Mouse (Mus musculus): ENCODE data around the gene Kcns1. TPM values are rescaled to one million over a fixed set of nuclear protein-coding genes. Genes with fewer than 3 reads are reported as not detected.

Gene Kcns1
- polyA plus RNA-seq, 1 experiment from 2014 or later, result not detected

GRCm38 (mm10) chr2:164164941-164165340 is 6.0 kb downstream of the Kcns1 start:
- WGBS, result 92% methylated on average over 5 of the region's 5 CpGs
- Histone ChIP-seq H3K36me3 (no peaks in the 10 kb centered on the region), H3K4me1 (peaks cover 22% of the 10 kb centered on the region), H3K4me3 (no peak overlapping the region), H3K27ac (replicated peaks) (no peak overlapping the region), H3K27me3 (ENCODE audit: low read depth, poor library complexity, severe bottlenecking) (peaks cover 57% of the 10 kb centered on the region), H3K9me3 (replicated peaks) (no peaks in the 10 kb centered on the region)
- DNase-seq (ENCODE audit: low spot score), result no peak

- Histone ChIP-seq H3K4me1 (peaks cover 8% of the 10 kb centered on the region), H3K9me3 (replicated peaks) (no peaks in the 10 kb centered on the region), H3K36me3 (0 out of 2 replicates have a peak, but pooled peaks cover 9% of the 10 kb centered on the region), H3K27ac (replicated peaks) (no peak overlapping the region), H3K27me3 (ENCODE audit: low read depth, poor library complexity, severe bottlenecking) (peaks cover 24% of the 10 kb centered on the region), H3K4me3 (no peak overlapping the region)
- DNase-seq (ENCODE audit: low spot score), result no peak
- 85% methylated on average over 11 of the region's 11 CpGs for WGBS
These were observed 9.3 kb downstream of the Kcns1 start for GRCm38 (mm10) chr2:164161515-164162055.

- Histone ChIP-seq H3K27ac (replicated peaks) (no peak overlapping the region), H3K4me1 (peaks cover 8% of the 10 kb centered on the region), H3K36me3 (peaks cover 24% of the 10 kb centered on the region), H3K27me3 (ENCODE audit: low read depth, poor library complexity, severe bottlenecking) (no peaks in the 10 kb centered on the region), H3K4me3 (no peak overlapping the region), H3K9me3 (replicated peaks) (no peaks in the 10 kb centered on the region)
- WGBS, result 88% methylated on average over 2 of the region's 2 CpGs
- no peak for DNase-seq (ENCODE audit: low spot score)
These were observed 12.1 kb downstream of the Kcns1 start for GRCm38 (mm10) chr2:164158838-164159237.

- H3K27me3 ChIP-seq (ENCODE audit: low read depth, poor library complexity, severe bottlenecking), result no peaks in the 10 kb centered on the region
- H3K4me1 ChIP-seq, result no peaks in the 10 kb centered on the region
- DNase-seq (ENCODE audit: low spot score), result no peak
- H3K4me3 ChIP-seq, result no peak overlapping the region
- H3K36me3 ChIP-seq, result peaks cover 49% of the 10 kb centered on the region
- WGBS, result 85% methylated on average over 7 of the region's 7 CpGs
- H3K9me3 ChIP-seq (replicated peaks), result no peaks in the 10 kb centered on the region
- H3K27ac ChIP-seq (replicated peaks), result no peak overlapping the region
These were observed 14.8 kb downstream of the Kcns1 start for GRCm38 (mm10) chr2:164156158-164156557.

GRCm38 (mm10) chr2:164154007-164154406 is 16.9 kb downstream of the Kcns1 start:
- no peaks in the 10 kb centered on the region for H3K27me3 ChIP-seq (ENCODE audit: low read depth, poor library complexity, severe bottlenecking)
- DNase-seq (ENCODE audit: low spot score), result no peak
- H3K36me3 ChIP-seq, result peaks cover 54% of the 10 kb centered on the region
- WGBS, result 92% methylated on average over 10 of the region's 10 CpGs
- H3K27ac ChIP-seq (replicated peaks), result no peak overlapping the region
- no peaks in the 10 kb centered on the region for H3K9me3 ChIP-seq (replicated peaks)
- 0 out of 2 replicates have a peak, but pooled peaks cover 4% of the 10 kb centered on the region for H3K4me1 ChIP-seq
- H3K4me3 ChIP-seq, result no peak overlapping the region

GRCm38 (mm10) chr2:164152341-164152740 is 18.6 kb downstream of the Kcns1 start:
- DNase-seq (ENCODE audit: low spot score), result no peak
- Histone ChIP-seq H3K27ac (replicated peaks) (no peak overlapping the region), H3K4me3 (no peak overlapping the region), H3K4me1 (0 out of 2 replicates have a peak, but pooled peaks cover 5% of the 10 kb centered on the region), H3K36me3 (peaks cover 56% of the 10 kb centered on the region), H3K27me3 (ENCODE audit: low read depth, poor library complexity, severe bottlenecking) (no peaks in the 10 kb centered on the region), H3K9me3 (replicated peaks) (no peaks in the 10 kb centered on the region)
- 92% methylated on average over 11 of the region's 11 CpGs for WGBS

GRCm38 (mm10) chr2:164150086-164150760 is 20.7 kb downstream of the Kcns1 start:
- peaks cover 52% of the 10 kb centered on the region for H3K36me3 ChIP-seq

GRCm38 (mm10) chr2:164146556-164146955 is 24.4 kb downstream of the Kcns1 start:
- Histone ChIP-seq H3K4me1 (peaks cover 8% of the 10 kb centered on the region; the same call in 1 of the 2 replicates), H3K9me3 (replicated peaks) (no peaks in the 10 kb centered on the region), H3K27ac (replicated peaks) (no peak overlapping the region), H3K36me3 (peaks cover 19% of the 10 kb centered on the region), H3K4me3 (no peak overlapping the region), H3K27me3 (ENCODE audit: low read depth, poor library complexity, severe bottlenecking) (no peaks in the 10 kb centered on the region)
- DNase-seq (ENCODE audit: low spot score), result no peak
- WGBS, result 94% methylated on average over 12 of the region's 12 CpGs

More at GRCm38 (mm10) chr2:164150086-164150760, 20.7 kb downstream of the Kcns1 start:
- 58% methylated on average over 14 of the region's 14 CpGs for WGBS
- H3K27ac ChIP-seq (replicated peaks), result no peak overlapping the region; the same call in 1 of the 2 replicates
- no peak for DNase-seq (ENCODE audit: low spot score)
- no peaks in the 10 kb centered on the region for H3K9me3 ChIP-seq (replicated peaks)
- no peaks in the 10 kb centered on the region for H3K27me3 ChIP-seq (ENCODE audit: low read depth, poor library complexity, severe bottlenecking)
- H3K4me1 ChIP-seq, result 0 out of 2 replicates have a peak, but pooled peaks cover 5% of the 10 kb centered on the region
- H3K4me3 ChIP-seq, result no peak overlapping the region

GRCm38 (mm10) chr2:164144541-164144940 is 26.4 kb downstream of the Kcns1 start:
- WGBS, result 87% methylated on average over 10 of the region's 10 CpGs
- Histone ChIP-seq H3K27me3 (ENCODE audit: low read depth, poor library complexity, severe bottlenecking) (no peaks in the 10 kb centered on the region), H3K9me3 (replicated peaks) (no peaks in the 10 kb centered on the region), H3K4me1 (peaks cover 8% of the 10 kb centered on the region; the same call in 1 of the 2 replicates), H3K27ac (replicated peaks) (no peak overlapping the region), H3K4me3 (no peak overlapping the region), H3K36me3 (peaks cover 19% of the 10 kb centered on the region)
- DNase-seq (ENCODE audit: low spot score), result no peak

GRCm38 (mm10) chr2:164144025-164144424 is 26.9 kb downstream of the Kcns1 start:
- 78% methylated on average over 6 of the region's 6 CpGs for WGBS
- peaks cover 19% of the 10 kb centered on the region for H3K36me3 ChIP-seq
- no peak overlapping the region for H3K4me3 ChIP-seq
- no peak overlapping the region for H3K27ac ChIP-seq (replicated peaks)
- H3K27me3 ChIP-seq (ENCODE audit: low read depth, poor library complexity, severe bottlenecking), result no peaks in the 10 kb centered on the region
- no peaks in the 10 kb centered on the region for H3K9me3 ChIP-seq (replicated peaks)
- no peak for DNase-seq (ENCODE audit: low spot score)
- peaks cover 5% of the 10 kb centered on the region; the same call in 1 of the 2 replicates for H3K4me1 ChIP-seq

GRCm38 (mm10) chr2:164142021-164142420 is 28.9 kb downstream of the Kcns1 start:
- no peak for DNase-seq (ENCODE audit: low spot score)
- H3K27me3 ChIP-seq (ENCODE audit: low read depth, poor library complexity, severe bottlenecking), result no peaks in the 10 kb centered on the region
- H3K36me3 ChIP-seq, result peaks cover 17% of the 10 kb centered on the region
- 83% methylated on average over 10 of the region's 10 CpGs for WGBS
- H3K4me3 ChIP-seq, result no peak overlapping the region
- peaks cover 3% of the 10 kb centered on the region; the same call in 1 of the 2 replicates for H3K4me1 ChIP-seq
- no peaks in the 10 kb centered on the region for H3K9me3 ChIP-seq (replicated peaks)
- H3K27ac ChIP-seq (replicated peaks), result no peak overlapping the region

- H3K9me3 ChIP-seq (replicated peaks), result no peaks in the 10 kb centered on the region
- H3K4me1 ChIP-seq, result 0 out of 2 replicates have a peak, but pooled peaks cover 9% of the 10 kb centered on the region
- H3K36me3 ChIP-seq, result peaks cover 15% of the 10 kb centered on the region
- WGBS, result 78% methylated on average over 6 of the region's 6 CpGs
- no peak for DNase-seq (ENCODE audit: low spot score)
- H3K27ac ChIP-seq (replicated peaks), result no peak overlapping the region
- no peak overlapping the region for H3K4me3 ChIP-seq
- H3K27me3 ChIP-seq (ENCODE audit: low read depth, poor library complexity, severe bottlenecking), result no peaks in the 10 kb centered on the region
These were observed 33.2 kb downstream of the Kcns1 start for GRCm38 (mm10) chr2:164137754-164138153.

GRCm38 (mm10) chr2:164136393-164136792 is 34.5 kb downstream of the Kcns1 start:
- H3K4me3 ChIP-seq, result no peak overlapping the region
- DNase-seq (ENCODE audit: low spot score), result no peak
- peaks cover 22% of the 10 kb centered on the region for H3K36me3 ChIP-seq
- no peaks in the 10 kb centered on the region for H3K27me3 ChIP-seq (ENCODE audit: low read depth, poor library complexity, severe bottlenecking)
- no peaks in the 10 kb centered on the region for H3K9me3 ChIP-seq (replicated peaks)
- H3K27ac ChIP-seq (replicated peaks), result no peak overlapping the region
- 59% methylated on average over 2 of the region's 2 CpGs for WGBS
- 0 out of 2 replicates have a peak, but pooled peaks cover 9% of the 10 kb centered on the region for H3K4me1 ChIP-seq
